Mouse (Mus musculus) cerebellum, adult 9-11 months (tissue): ENCODE data around the gene Hspa5.
"Not testable (repeated sequence)": the region's sequence is repeated elsewhere in the genome, so short reads cannot be mapped to it uniquely, and the experiment has no call there.

ENCODE experiments used
- DNase-seq: peaks from one replicate; pipeline ENCODE4 v3.0.0; 2022

The Hspa5 gene

GRCm38 (mm10) chr2:34809568-34809967 is 37.8 kb downstream of the Hspa5 start:
- DNase-seq: no peak

GRCm38 (mm10) chr2:34810775-34811174 is 39.0 kb downstream of the Hspa5 start:
- no peak for DNase-seq

GRCm38 (mm10) chr2:34812706-34813105 is 40.9 kb downstream of the Hspa5 start:
- no peak for DNase-seq

- DNase-seq: not testable (repeated sequence)
Observed at GRCm38 (mm10) chr2:34815893-34816292, 44.1 kb downstream of the Hspa5 start.

- no peak for DNase-seq
Observed at GRCm38 (mm10) chr2:34818492-34818891, 46.7 kb downstream of the Hspa5 start.

GRCm38 (mm10) chr2:34825827-34826459 is 54.2 kb downstream of the Hspa5 start, which contains the start of gene Fbxw2:
Fbxw2 (minus strand) TSS chr2:34826311.
- DNase-seq: peak; percentile 93

GRCm38 (mm10) chr2:34826460-34827231 is 54.9 kb downstream of the Hspa5 start:
- peak; percentile 16 for DNase-seq
